Mouse (Mus musculus): Measurements from ENCODE around the gene Hs6st1. TPM values are rescaled to one million over a fixed set of nuclear protein-coding genes. Genes with fewer than 3 reads are reported as not detected.

Hs6st1 gene
- polyA plus RNA-seq, 1 experiment from 2014 or later, result 12.8 TPM

- Histone ChIP-seq H3K9ac (replicated peaks) (peak overlapping the region; percentile 58), H3K4me1 (ENCODE audit: insufficient read depth) (peaks cover 66% of the 10 kb centered on the region), H3K36me3 (replicated peaks; ENCODE audit: insufficient read depth, low read length) (peaks cover 59% of the 10 kb centered on the region), H3K4me3 (ENCODE audit: low read depth, low read length) (no peak overlapping the region), H3K27me3 (ENCODE audit: insufficient read depth, low read length) (no peaks in the 10 kb centered on the region), H3K4me2 (ENCODE audit: low read depth, low read length) (peak overlapping the region; percentile 45), H3K9me3 (ENCODE audit: low read length) (no peaks in the 10 kb centered on the region), H3K27ac (ENCODE audit: low read depth) (peak overlapping the region; percentile 83)
- TF ChIP-seq EP300 (IDR thresholded peaks at IDR 0.05; ENCODE audit: low read depth) (no peak), CTCF (IDR thresholded peaks at IDR 0.05; ENCODE audit: low read depth) (no peak)
- 47% methylated on average over 4 of the region's 4 CpGs for WGBS (ENCODE audit: insufficient replicate concordance)
- DNase-seq (peak; percentile 48), ATAC-seq (no peak)
These were observed 20.2 kb downstream of the Hs6st1 start for GRCm38 (mm10) chr1:36088367-36088766.

- Histone ChIP-seq H3K9me3 (ENCODE audit: low read length) (no peaks in the 10 kb centered on the region), H3K27ac (ENCODE audit: low read depth) (peak overlapping the region; percentile 83), H3K36me3 (replicated peaks; ENCODE audit: insufficient read depth, low read length) (peaks cover 60% of the 10 kb centered on the region), H3K4me1 (ENCODE audit: insufficient read depth) (peaks cover 75% of the 10 kb centered on the region), H3K4me2 (ENCODE audit: low read depth, low read length) (peak overlapping the region; percentile 52), H3K4me3 (ENCODE audit: low read depth, low read length) (no peak overlapping the region), H3K27me3 (ENCODE audit: insufficient read depth, low read length) (no peaks in the 10 kb centered on the region), H3K9ac (replicated peaks) (peak overlapping the region; percentile 59)
- WGBS (ENCODE audit: insufficient replicate concordance), result 40% methylated on average over 1 of the region's 1 CpGs
- no peak for DNase-seq
- TF ChIP-seq EP300 (IDR thresholded peaks at IDR 0.05; ENCODE audit: low read depth) (no peak), CTCF (IDR thresholded peaks at IDR 0.05; ENCODE audit: low read depth) (no peak)
- no peak for ATAC-seq
These were observed 21.3 kb downstream of the Hs6st1 start for GRCm38 (mm10) chr1:36089481-36089880.

GRCm38 (mm10) chr1:36090011-36090721 lies 22.0 kb downstream of the Hs6st1 start:
- DNase-seq (peak; percentile 53), ATAC-seq (peak; percentile 11)
- no peak for TF ChIP-seq EP300 (IDR thresholded peaks at IDR 0.05; ENCODE audit: low read depth)
- TF ChIP-seq CTCF (IDR thresholded peaks at IDR 0.05; ENCODE audit: low read depth), result no peak
- H3K4me3 ChIP-seq (ENCODE audit: low read depth, low read length), result no peak overlapping the region
- no peaks in the 10 kb centered on the region for H3K27me3 ChIP-seq (ENCODE audit: insufficient read depth, low read length)
- peak overlapping the region; percentile 59 for H3K9ac ChIP-seq (replicated peaks)
- WGBS (ENCODE audit: insufficient replicate concordance), result 56% methylated on average over 6 of the region's 6 CpGs
- H3K27ac ChIP-seq (ENCODE audit: low read depth), result peak overlapping the region; percentile 83
- H3K4me1 ChIP-seq (ENCODE audit: insufficient read depth), result peaks cover 81% of the 10 kb centered on the region
- H3K9me3 ChIP-seq (ENCODE audit: low read length), result no peaks in the 10 kb centered on the region
- peaks cover 64% of the 10 kb centered on the region for H3K36me3 ChIP-seq (replicated peaks; ENCODE audit: insufficient read depth, low read length)
- peak overlapping the region; percentile 52 for H3K4me2 ChIP-seq (ENCODE audit: low read depth, low read length)

- H3K4me2 ChIP-seq (ENCODE audit: low read depth, low read length), result peak overlapping the region; percentile 52
- WGBS (ENCODE audit: insufficient replicate concordance), result 66% methylated on average over 4 of the region's 4 CpGs
- TF ChIP-seq EP300 (IDR thresholded peaks at IDR 0.05; ENCODE audit: low read depth) (no peak), CTCF (IDR thresholded peaks at IDR 0.05; ENCODE audit: low read depth) (peak; percentile 13; the same call in 1 of the 2 replicates)
- no peaks in the 10 kb centered on the region for H3K9me3 ChIP-seq (ENCODE audit: low read length)
- H3K9ac ChIP-seq (replicated peaks), result peak overlapping the region; percentile 59
- H3K4me3 ChIP-seq (ENCODE audit: low read depth, low read length), result no peak overlapping the region; the same call in 1 of the 2 replicates
- no peaks in the 10 kb centered on the region for H3K27me3 ChIP-seq (ENCODE audit: insufficient read depth, low read length)
- peak overlapping the region; percentile 83 for H3K27ac ChIP-seq (ENCODE audit: low read depth)
- H3K36me3 ChIP-seq (replicated peaks; ENCODE audit: insufficient read depth, low read length), result peaks cover 66% of the 10 kb centered on the region
- ATAC-seq (peak; percentile 56), DNase-seq (peak; percentile 56)
- H3K4me1 ChIP-seq (ENCODE audit: insufficient read depth), result peaks cover 86% of the 10 kb centered on the region
These were observed 22.5 kb downstream of the Hs6st1 start for GRCm38 (mm10) chr1:36090722-36091110.

- peak overlapping the region; percentile 83 for H3K27ac ChIP-seq (ENCODE audit: low read depth)
- DNase-seq (peak; percentile 73), ATAC-seq (peak; percentile 85)
- no peaks in the 10 kb centered on the region for H3K9me3 ChIP-seq (ENCODE audit: low read length)
- no peaks in the 10 kb centered on the region for H3K27me3 ChIP-seq (ENCODE audit: insufficient read depth, low read length)
- TF ChIP-seq EP300 (IDR thresholded peaks at IDR 0.05; ENCODE audit: low read depth) (peak; percentile 100), CTCF (IDR thresholded peaks at IDR 0.05; ENCODE audit: low read depth) (no peak)
- WGBS (ENCODE audit: insufficient replicate concordance), result 56% methylated on average over 6 of the region's 6 CpGs
- peaks cover 63% of the 10 kb centered on the region for H3K36me3 ChIP-seq (replicated peaks; ENCODE audit: insufficient read depth, low read length)
- H3K4me2 ChIP-seq (ENCODE audit: low read depth, low read length), result peak overlapping the region; percentile 52
- H3K4me3 ChIP-seq (ENCODE audit: low read depth, low read length), result no peak overlapping the region; the same call in 1 of the 2 replicates
- peak overlapping the region; percentile 59 for H3K9ac ChIP-seq (replicated peaks)
- peaks cover 92% of the 10 kb centered on the region for H3K4me1 ChIP-seq (ENCODE audit: insufficient read depth)
These were observed 23.0 kb downstream of the Hs6st1 start for GRCm38 (mm10) chr1:36091246-36091645.

GRCm38 (mm10) chr1:36093741-36094140 lies 25.5 kb downstream of the Hs6st1 start:
- no peak for ATAC-seq
- Histone ChIP-seq H3K9me3 (ENCODE audit: low read length) (no peaks in the 10 kb centered on the region), H3K27ac (ENCODE audit: low read depth) (0 out of 2 replicates have a peak overlapping the region, but pooled peaks have one; percentile 93), H3K4me1 (ENCODE audit: insufficient read depth) (peaks cover 83% of the 10 kb centered on the region), H3K9ac (replicated peaks) (no peak overlapping the region), H3K27me3 (ENCODE audit: insufficient read depth, low read length) (no peaks in the 10 kb centered on the region), H3K4me2 (ENCODE audit: low read depth, low read length) (no peak overlapping the region), H3K4me3 (ENCODE audit: low read depth, low read length) (no peak overlapping the region), H3K36me3 (replicated peaks; ENCODE audit: insufficient read depth, low read length) (peaks cover 60% of the 10 kb centered on the region)
- 91% methylated on average over 8 of the region's 8 CpGs for WGBS (ENCODE audit: insufficient replicate concordance)
- TF ChIP-seq EP300 (IDR thresholded peaks at IDR 0.05; ENCODE audit: low read depth), result no peak
- no peak for TF ChIP-seq CTCF (IDR thresholded peaks at IDR 0.05; ENCODE audit: low read depth)
- DNase-seq, result no peak

All from liver, postnatal 0 days (tissue).